Mouse (Mus musculus) liver, postnatal 0 days (tissue): ENCODE data around the gene Zfp366. TPM values are rescaled to one million over a fixed set of nuclear protein-coding genes. Genes with fewer than 3 reads are reported as not detected.

Experiments used
- ATAC-seq: fragments of 200-750 bp; cut with Nextera tagmentation; 2 replicates; pipeline ENCODE4 v1.8.0; 2017; ENCODE audit warnings: mild to moderate bottlenecking, moderate library complexity
- DNase-seq: peaks from one replicate; pipeline ENCODE4 v3.0.0-alpha.2; 2016
- H3K27ac ChIP-seq: fragments of 300-500 bp; sonication (generic); 2 replicates; pipeline ENCODE4 v1.5.1; 2014; ENCODE audit warnings: antibody characterized with exemption, moderate library complexity, mild to moderate bottlenecking, low read depth
- H3K27me3 ChIP-seq: fragments of 300-500 bp; sonication (generic); 2 replicates; pipeline ENCODE4 v1.6.1; 2014; ENCODE audit warnings: low read length, control low read depth, mixed read lengths; ENCODE audit not compliant: insufficient read depth
- H3K36me3 ChIP-seq: fragments of 300-500 bp; sonication (generic); replicated peaks from 2 replicates; pipeline ENCODE4 v1.6.1; 2014; ENCODE audit warnings: mild to moderate bottlenecking, control low read depth, low read length, moderate library complexity, mixed read lengths; ENCODE audit not compliant: insufficient read depth
- H3K4me1 ChIP-seq: fragments of 300-500 bp; sonication (generic); 2 replicates; pipeline ENCODE4 v1.6.1; 2014; ENCODE audit warnings: antibody characterized with exemption, mild to moderate bottlenecking, control low read depth; ENCODE audit not compliant: insufficient read depth
- H3K4me2 ChIP-seq: fragments of 300-500 bp; sonication (generic); 2 replicates; pipeline ENCODE4 v1.6.1; 2014; ENCODE audit warnings: low read depth, mild to moderate bottlenecking, low read length, moderate library complexity, mixed read lengths
- H3K4me3 ChIP-seq: fragments of 300-500 bp; sonication (generic); 2 replicates; pipeline ENCODE4 v1.5.1; 2014; ENCODE audit warnings: low read depth, low read length
- H3K9ac ChIP-seq: fragments of 300-500 bp; sonication (generic); replicated peaks from 2 replicates; pipeline ENCODE4 v1.6.1; 2014; ENCODE audit warnings: mild to moderate bottlenecking, moderate library complexity
- H3K9me3 ChIP-seq: fragments of 300-500 bp; sonication (generic); 2 replicates; pipeline ENCODE4 v1.6.1; 2016; ENCODE audit warnings: mild to moderate bottlenecking, control low read depth, low read length, mixed read lengths
- CTCF ChIP-seq: sonication (generic); IDR thresholded peaks from 2 replicates; pipeline ENCODE4 v1.5.1; 2016; ENCODE audit warnings: antibody characterized with exemption, low read depth
- EP300 ChIP-seq: IDR thresholded peaks from 2 replicates; pipeline ENCODE4 v1.6.1; 2016; ENCODE audit warnings: antibody characterized with exemption, low read depth, mild to moderate bottlenecking
- WGBS: fragments of 180-500 bp; shearing (Covaris S2); extraction: QIAGEN DNeasy Blood & Tissue Kit; methylation state at CpG from one replicate; pipeline ENCODE4 v1.1.7; 2014; ENCODE audit not compliant: insufficient replicate concordance; 5-methylcytosine and 5-hydroxymethylcytosine counted together
- polyA plus RNA-seq: library from polyadenylated mRNA; unstranded; fragments of >200 nt; fragmentation: Nextera tagmentation; extraction: Ambion mirVana; gene quantifications from 2 replicates; pipeline ENCODE4 v1.2.1, GENCODE M21; 2015

The Zfp366 gene
- polyA plus RNA-seq, 1 experiment from 2014 or later = 0.39 TPM

DNA sequence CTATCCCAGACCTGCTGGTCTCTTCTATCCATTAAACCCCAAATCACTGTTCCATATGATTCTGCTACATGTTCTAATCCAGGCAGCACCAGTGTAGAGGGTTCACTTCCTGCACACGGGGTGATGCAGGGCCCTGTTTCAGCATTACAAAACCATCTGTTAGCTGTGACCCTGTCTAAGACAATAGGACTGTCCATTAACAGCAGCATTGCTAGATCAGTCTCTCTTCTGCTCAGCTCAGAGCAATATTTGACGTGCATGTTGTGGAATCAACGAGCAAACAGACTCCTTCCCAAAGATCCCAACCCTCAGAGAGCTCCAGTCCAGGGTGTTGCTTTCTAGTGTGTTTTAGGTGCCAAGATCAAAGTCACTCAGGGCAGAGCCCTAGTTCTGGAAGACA lies 5.0 kb downstream of the Zfp366 start:
- WGBS = 54% methylated on average over 3 of the region's 3 CpGs
- Histone ChIP-seq H3K27ac (no peak overlapping the region; the same call in 1 of the 2 replicates), H3K9ac (no peak overlapping the region), H3K4me2 (no peak overlapping the region), H3K36me3 (no peaks in the 10 kb centered on the region), H3K27me3 (no peaks in the 10 kb centered on the region), H3K4me1 (peaks cover 3% of the 10 kb centered on the region; the same call in 1 of the 2 replicates), H3K4me3 (no peak overlapping the region), H3K9me3 (no peaks in the 10 kb centered on the region)
- ATAC-seq = no peak
- TF ChIP-seq CTCF (no peak), EP300 (no peak)
- DNase-seq = no peak

DNA sequence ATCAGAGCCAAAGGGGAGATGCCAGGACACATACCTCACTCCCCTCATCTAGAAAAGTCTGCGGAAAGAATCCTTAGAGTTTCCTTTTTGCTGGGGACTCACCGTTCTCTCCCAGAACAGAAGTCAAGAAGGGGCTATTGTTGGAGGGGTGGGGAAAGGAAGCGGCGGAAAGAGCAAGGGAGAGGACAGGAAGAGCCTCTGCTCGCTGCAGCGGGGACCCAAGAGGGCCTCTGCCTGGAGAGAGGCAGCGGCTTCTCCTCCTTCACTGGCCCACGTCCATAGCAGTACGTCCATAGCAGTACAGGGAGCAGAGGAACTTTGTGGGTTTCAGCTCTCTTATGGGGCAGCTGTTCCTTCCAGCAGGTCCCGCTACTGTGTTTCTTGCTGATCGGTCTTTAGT lies 5.8 kb downstream of the Zfp366 start:
- H3K9ac ChIP-seq = no peak overlapping the region
- TF ChIP-seq CTCF (no peak), EP300 (no peak)
- no peak for ATAC-seq
- H3K27ac ChIP-seq = peak overlapping the region; percentile 66; the same call in 1 of the 2 replicates
- no peaks in the 10 kb centered on the region for H3K27me3 ChIP-seq
- H3K36me3 ChIP-seq = no peaks in the 10 kb centered on the region
- H3K4me2 ChIP-seq = peak overlapping the region; percentile 14; the same call in 1 of the 2 replicates
- no peak overlapping the region for H3K4me3 ChIP-seq
- H3K9me3 ChIP-seq = no peaks in the 10 kb centered on the region
- H3K4me1 ChIP-seq = peaks cover 3% of the 10 kb centered on the region; the same call in 1 of the 2 replicates
- no peak for DNase-seq
- 41% methylated on average over 11 of the region's 11 CpGs for WGBS

DNA sequence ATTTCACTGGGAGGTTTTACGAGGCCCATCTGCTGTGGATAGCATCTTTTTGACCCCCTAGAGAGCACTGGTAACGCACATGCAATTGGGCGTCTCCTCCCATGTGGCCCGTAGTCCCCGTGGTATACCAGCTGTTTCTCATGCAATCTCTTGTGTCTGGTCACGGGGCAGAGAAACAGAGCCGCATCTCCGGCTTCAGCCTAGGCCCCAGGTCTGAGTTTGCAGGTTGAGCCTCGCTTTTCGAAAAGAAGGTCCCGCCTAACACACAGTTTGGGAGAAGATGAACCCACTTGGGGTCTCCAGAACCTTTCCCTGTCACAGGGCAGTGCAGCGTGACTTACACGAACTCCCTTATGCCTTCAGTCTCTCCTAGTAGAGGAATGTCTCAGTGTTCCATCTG lies 6.4 kb downstream of the Zfp366 start:
- no peaks in the 10 kb centered on the region for H3K27me3 ChIP-seq
- DNase-seq (no peak), ATAC-seq (no peak)
- no peak overlapping the region for H3K4me3 ChIP-seq
- TF ChIP-seq CTCF (no peak), EP300 (no peak)
- no peak overlapping the region for H3K9ac ChIP-seq
- 76% methylated on average over 13 of the region's 13 CpGs for WGBS
- H3K36me3 ChIP-seq = no peaks in the 10 kb centered on the region
- peaks cover 3% of the 10 kb centered on the region; the same call in 1 of the 2 replicates for H3K4me1 ChIP-seq
- H3K27ac ChIP-seq = no peak overlapping the region
- peak overlapping the region; percentile 14; the same call in 1 of the 2 replicates for H3K4me2 ChIP-seq
- no peaks in the 10 kb centered on the region for H3K9me3 ChIP-seq

DNA sequence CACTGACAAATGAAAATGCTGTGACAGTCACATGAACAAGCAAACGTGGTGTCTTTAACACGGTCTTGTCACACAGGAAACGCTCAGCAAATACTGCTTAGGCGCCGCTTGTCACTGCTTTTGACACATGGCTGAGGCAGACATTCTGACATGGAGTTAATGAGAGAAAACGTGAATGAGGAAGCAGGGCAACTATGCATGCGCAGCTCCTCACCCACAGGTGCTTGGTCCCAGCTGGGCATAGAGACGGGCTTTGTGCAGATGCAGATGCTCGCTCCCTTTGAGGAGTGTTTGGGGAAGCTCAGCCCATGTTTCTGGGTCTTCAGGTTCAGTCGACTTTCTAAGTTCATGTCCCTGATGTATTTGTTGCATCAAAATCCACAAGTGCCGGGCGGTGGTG lies 11.7 kb downstream of the Zfp366 start:
- no peak; the same call in 1 of the 2 replicates for ATAC-seq

GRCm38 (mm10) chr13:99196865-99197264 lies 12.2 kb downstream of the Zfp366 start:
- Histone ChIP-seq H3K27me3 (no peaks in the 10 kb centered on the region), H3K36me3 (no peaks in the 10 kb centered on the region), H3K9me3 (no peaks in the 10 kb centered on the region), H3K4me1 (0 out of 2 replicates have a peak, but pooled peaks cover 3% of the 10 kb centered on the region), H3K4me3 (no peak overlapping the region), H3K9ac (no peak overlapping the region), H3K27ac (no peak overlapping the region), H3K4me2 (no peak overlapping the region)
- ATAC-seq = no peak
- no peak for DNase-seq
- 51% methylated on average over 4 of the region's 4 CpGs for WGBS
- no peak for TF ChIP-seq EP300
- no peak for TF ChIP-seq CTCF

More for the DNA sequence above, 11.7 kb downstream of the Zfp366 start:
- 53% methylated on average over 12 of the region's 12 CpGs for WGBS
- no peak overlapping the region for H3K9ac ChIP-seq
- H3K4me2 ChIP-seq = no peak overlapping the region
- no peaks in the 10 kb centered on the region for H3K27me3 ChIP-seq
- no peaks in the 10 kb centered on the region for H3K9me3 ChIP-seq
- H3K4me1 ChIP-seq = 0 out of 2 replicates have a peak, but pooled peaks cover 3% of the 10 kb centered on the region
- no peaks in the 10 kb centered on the region for H3K36me3 ChIP-seq
- no peak overlapping the region for H3K4me3 ChIP-seq
- no peak for DNase-seq
- no peak overlapping the region for H3K27ac ChIP-seq
- no peak for TF ChIP-seq EP300
- no peak for TF ChIP-seq CTCF

GRCm38 (mm10) chr13:99201647-99202574 lies 17.3 kb downstream of the Zfp366 start:
- Histone ChIP-seq H3K4me3 (no peak overlapping the region), H3K9ac (no peak overlapping the region), H3K36me3 (no peaks in the 10 kb centered on the region), H3K27ac (no peak overlapping the region), H3K4me2 (no peak overlapping the region), H3K4me1 (0 out of 2 replicates have a peak, but pooled peaks cover 1% of the 10 kb centered on the region), H3K27me3 (no peaks in the 10 kb centered on the region), H3K9me3 (no peaks in the 10 kb centered on the region)
- 59% methylated on average over 16 of the region's 16 CpGs for WGBS
- ATAC-seq (no peak), DNase-seq (no peak)
- TF ChIP-seq EP300 (no peak), CTCF (no peak)
